Mouse (Mus musculus) thymus, adult 2 months (tissue): ENCODE data around the gene Ppbp.

Experiments used
- CTCF ChIP-seq: fragments of 200-500 bp; IDR thresholded peaks from 2 replicates; pipeline ENCODE4 v1.5.1; 2012; ENCODE audit warnings: mild to moderate bottlenecking, control low read depth, low read length, moderate library complexity, borderline replicate concordance; ENCODE audit not compliant: control insufficient read depth, poor library complexity, insufficient read depth; ENCODE audit errors: extremely low read depth
- POLR2A ChIP-seq: fragments of 200-500 bp; IDR thresholded peaks from 2 replicates; pipeline ENCODE4 v1.6.1; 2012; ENCODE audit warnings: mild to moderate bottlenecking, low read length, control low read depth, moderate library complexity; ENCODE audit not compliant: control insufficient read depth, poor library complexity, insufficient read depth; ENCODE audit errors: extremely low read depth

GRCm38 (mm10) chr5:90768218-90768617 lies at the start of gene Ppbp:
- TF ChIP-seq CTCF = no peak
- TF ChIP-seq POLR2A = no peak
